Mouse (Mus musculus): Measurements from ENCODE around the gene 1700069L16Rik.

Gene 1700069L16Rik

GRCm38 (mm10) chr5:113732182-113732581, 7.6 kb upstream of the 1700069L16Rik start:
- DNase-seq = peak in 1 of 2 experiments; percentile 55

GRCm38 (mm10) chr5:113731174-113731573, 6.6 kb upstream of the 1700069L16Rik start:
- DNase-seq = no peak

GRCm38 (mm10) chr5:113730641-113731121, 6.1 kb upstream of the 1700069L16Rik start:
- DNase-seq = no peak

GRCm38 (mm10) chr5:113728691-113729090, 4.1 kb upstream of the 1700069L16Rik start:
- DNase-seq = no peak

GRCm38 (mm10) chr5:113728011-113728410, 3.4 kb upstream of the 1700069L16Rik start:
- DNase-seq = no peak

GRCm38 (mm10) chr5:113727238-113727637, 2.7 kb upstream of the 1700069L16Rik start:
- no peak for DNase-seq

GRCm38 (mm10) chr5:113726618-113727017, 2.0 kb upstream of the 1700069L16Rik start:
- no peak for DNase-seq

GRCm38 (mm10) chr5:113725417-113725816, 845 bp upstream of the 1700069L16Rik start:
- no peak for DNase-seq

- DNase-seq = no peak
These were observed 870 bp downstream of the 1700069L16Rik start for GRCm38 (mm10) chr5:113723567-113724237.

GRCm38 (mm10) chr5:113722224-113723013, 2.2 kb downstream of the 1700069L16Rik start:
- no peak for DNase-seq

- DNase-seq = no peak
These were observed 5.3 kb downstream of the 1700069L16Rik start for GRCm38 (mm10) chr5:113719221-113719661.

GRCm38 (mm10) chr5:113716581-113717388, 7.8 kb downstream of the 1700069L16Rik start:
- no peak for DNase-seq

- DNase-seq = no peak
These were observed 11.7 kb downstream of the 1700069L16Rik start for GRCm38 (mm10) chr5:113712861-113713260.

- no peak for DNase-seq
These were observed 20.6 kb downstream of the 1700069L16Rik start for GRCm38 (mm10) chr5:113703803-113704585.

- no peak for DNase-seq
These were observed 24.1 kb downstream of the 1700069L16Rik start for GRCm38 (mm10) chr5:113700388-113701023.

- DNase-seq = no peak
These were observed 30.2 kb downstream of the 1700069L16Rik start for GRCm38 (mm10) chr5:113694415-113694814.

GRCm38 (mm10) chr5:113694000-113694399, 30.6 kb downstream of the 1700069L16Rik start:
- no peak for DNase-seq

- DNase-seq = no peak
These were observed 31.3 kb downstream of the 1700069L16Rik start for GRCm38 (mm10) chr5:113693196-113693755.

- DNase-seq = no peak
These were observed 33.7 kb downstream of the 1700069L16Rik start for GRCm38 (mm10) chr5:113690866-113691265.

GRCm38 (mm10) chr5:113690069-113690548, 34.5 kb downstream of the 1700069L16Rik start:
- DNase-seq = no peak

GRCm38 (mm10) chr5:113687514-113687913, 37.1 kb downstream of the 1700069L16Rik start:
- no peak for DNase-seq

Data from spleen, adult 18-20 months (tissue).